Mouse (Mus musculus): ENCODE measurements around the gene Robo4. TPM values are rescaled to one million over a fixed set of nuclear protein-coding genes. Genes with fewer than 3 reads are reported as not detected.

Robo4 gene
- 0.41 TPM for polyA plus RNA-seq (2014; fragmentation: Illumina TruSeq; extraction: RNeasy Lipid Tissue Mini Kit (QIAGEN cat#74804); ENCODE audit: low replicate concordance)

GRCm38 (mm10) chr9:37401802-37402201 lies at the start of gene Robo4:
TSS of gene Robo4 (plus strand) at chr9:37401897.

GRCm38 (mm10) chr9:37367301-37368080 lies 34.2 kb upstream of the Robo4 start, which contains the start of gene Hepacam:
TSS of gene Hepacam (plus strand) at chr9:37367351.

DNA sequence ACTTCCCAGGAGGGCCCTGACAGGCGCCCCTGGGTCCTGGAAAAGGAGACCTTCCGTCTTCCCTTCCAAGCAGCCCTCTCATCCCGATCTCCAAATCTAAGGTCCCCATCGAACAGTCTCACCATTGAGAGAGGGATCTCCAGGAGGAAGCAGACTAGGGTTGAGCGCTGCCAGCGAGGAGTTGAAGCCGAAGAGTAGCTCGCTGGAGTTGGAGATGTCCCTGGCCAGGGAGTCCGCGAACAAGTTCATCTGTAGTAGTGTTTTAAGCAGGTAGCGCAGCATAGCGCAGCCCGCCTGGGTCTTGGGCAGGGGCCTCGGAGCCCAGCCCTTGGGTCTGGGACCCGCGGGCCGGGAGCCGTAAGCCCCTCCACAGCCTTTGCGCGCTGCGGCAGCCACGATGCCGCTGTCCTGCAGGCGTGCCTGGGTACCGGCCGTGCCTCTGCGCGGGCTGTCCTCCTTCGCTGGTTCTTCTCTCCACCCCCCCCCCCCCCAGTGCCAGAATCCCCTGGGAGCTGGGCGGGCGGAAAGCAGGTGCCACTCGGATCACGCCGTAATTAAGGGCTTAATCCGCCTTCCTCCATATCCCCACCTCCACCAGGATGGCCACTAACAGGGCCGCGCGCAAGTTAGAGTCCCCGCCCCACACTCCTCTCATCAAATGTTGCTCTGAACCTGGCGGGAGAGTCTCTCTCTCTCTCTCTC lies 31.2 kb downstream of the Robo4 start, which contains the start of gene Robo3:
Gene Robo3 (minus strand): TSS at position 527 of the 702 bp plus-strand sequence.

Other genes starting within 250 kb of the Robo4 start
- 5.2 TPM for gene Tmem218, start 193.7 kb upstream of the Robo4 start, polyA plus RNA-seq (2014; fragmentation: Illumina TruSeq; extraction: RNeasy Lipid Tissue Mini Kit (QIAGEN cat#74804); ENCODE audit: low replicate concordance)
- 25.7 TPM for gene Slc37a2, start 146.2 kb upstream of the Robo4 start, polyA plus RNA-seq (2014; fragmentation: Illumina TruSeq; extraction: RNeasy Lipid Tissue Mini Kit (QIAGEN cat#74804); ENCODE audit: low replicate concordance)
- gene Ccdc15, start 53.5 kb upstream of the Robo4 start, polyA plus RNA-seq (2014; fragmentation: Illumina TruSeq; extraction: RNeasy Lipid Tissue Mini Kit (QIAGEN cat#74804); ENCODE audit: low replicate concordance) = 3.4 TPM
- gene Hepacam, start 34.5 kb upstream of the Robo4 start, polyA plus RNA-seq (2014; fragmentation: Illumina TruSeq; extraction: RNeasy Lipid Tissue Mini Kit (QIAGEN cat#74804); ENCODE audit: low replicate concordance) = not detected
- not detected for gene Robo3, start 31.3 kb downstream of the Robo4 start, polyA plus RNA-seq (2014; fragmentation: Illumina TruSeq; extraction: RNeasy Lipid Tissue Mini Kit (QIAGEN cat#74804); ENCODE audit: low replicate concordance)
- gene Msantd2, start 87.4 kb downstream of the Robo4 start, polyA plus RNA-seq (2014; fragmentation: Illumina TruSeq; extraction: RNeasy Lipid Tissue Mini Kit (QIAGEN cat#74804); ENCODE audit: low replicate concordance) = 42.6 TPM
- gene Esam, start 126.2 kb downstream of the Robo4 start, polyA plus RNA-seq (2014; fragmentation: Illumina TruSeq; extraction: RNeasy Lipid Tissue Mini Kit (QIAGEN cat#74804); ENCODE audit: low replicate concordance) = 2.2 TPM
- gene Vsig2, start 137.4 kb downstream of the Robo4 start, polyA plus RNA-seq (2014; fragmentation: Illumina TruSeq; extraction: RNeasy Lipid Tissue Mini Kit (QIAGEN cat#74804); ENCODE audit: low replicate concordance) = 2.5 TPM
- not detected for gene Nrgn, start 151.0 kb downstream of the Robo4 start, polyA plus RNA-seq (2014; fragmentation: Illumina TruSeq; extraction: RNeasy Lipid Tissue Mini Kit (QIAGEN cat#74804); ENCODE audit: low replicate concordance)
- 43.5 TPM for gene Siae, start 153.8 kb downstream of the Robo4 start, polyA plus RNA-seq (2014; fragmentation: Illumina TruSeq; extraction: RNeasy Lipid Tissue Mini Kit (QIAGEN cat#74804); ENCODE audit: low replicate concordance)
- gene Spa17, start 211.8 kb downstream of the Robo4 start, polyA plus RNA-seq (2014; fragmentation: Illumina TruSeq; extraction: RNeasy Lipid Tissue Mini Kit (QIAGEN cat#74804); ENCODE audit: low replicate concordance) = 12.0 TPM